Mouse (Mus musculus) cerebellum, adult (tissue): ENCODE data around the gene Pdhx.

ENCODE experiments used
- ATAC-seq: cut with Nextera tagmentation; 2 replicates; pipeline ENCODE4 v1.9.2; 2017; ENCODE audit warnings: mild to moderate bottlenecking, moderate library complexity, mixed read lengths; ENCODE audit not compliant: insufficient number of reproducible peaks, low FRiP score, low TSS enrichment

Gene Pdhx

DNA sequence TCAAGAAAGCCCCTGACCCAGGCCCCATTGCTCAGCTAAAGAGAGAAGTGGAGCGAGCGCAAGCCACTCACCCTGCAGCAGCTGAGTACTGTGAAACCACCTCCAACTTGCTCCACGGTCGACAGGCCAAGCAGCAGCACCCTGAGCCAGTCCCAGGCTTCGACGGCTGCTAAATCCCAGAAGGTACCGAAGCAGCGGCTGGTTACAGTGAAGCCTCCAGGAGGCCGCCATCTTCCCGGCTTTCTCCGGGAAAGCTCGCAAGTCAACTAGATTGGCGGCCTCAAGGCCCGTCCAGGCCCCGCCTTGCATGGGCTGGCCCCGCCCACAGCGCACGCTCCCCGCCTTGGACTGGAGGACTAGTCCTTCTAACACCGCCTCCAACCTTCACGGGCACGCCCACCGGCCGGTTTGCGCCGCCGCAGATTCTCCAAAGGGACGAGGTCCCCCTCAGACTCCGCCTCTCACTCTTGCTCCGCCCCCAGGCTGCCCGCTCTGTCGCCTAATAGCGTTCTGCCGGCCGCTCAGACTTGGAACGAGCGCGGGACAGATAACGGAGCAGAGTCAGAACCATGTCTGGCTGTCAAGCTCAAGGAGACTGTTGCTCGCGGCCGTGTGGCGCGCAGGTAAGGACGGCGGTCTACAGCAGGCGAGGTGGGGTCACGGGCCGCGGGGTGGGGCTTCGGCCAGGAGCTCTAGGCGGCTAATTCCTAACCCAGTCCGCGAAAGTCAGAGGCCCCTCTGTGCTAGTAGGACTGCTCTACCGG, at the start of gene Pdhx, which contains the start of gene Apip:
Gene Pdhx (minus strand): TSS at position 295 of the 764 bp plus-strand sequence.
Gene Apip (plus strand): TSS at position 457 of the 764 bp plus-strand sequence.
- ATAC-seq, result peak; percentile 96

DNA sequence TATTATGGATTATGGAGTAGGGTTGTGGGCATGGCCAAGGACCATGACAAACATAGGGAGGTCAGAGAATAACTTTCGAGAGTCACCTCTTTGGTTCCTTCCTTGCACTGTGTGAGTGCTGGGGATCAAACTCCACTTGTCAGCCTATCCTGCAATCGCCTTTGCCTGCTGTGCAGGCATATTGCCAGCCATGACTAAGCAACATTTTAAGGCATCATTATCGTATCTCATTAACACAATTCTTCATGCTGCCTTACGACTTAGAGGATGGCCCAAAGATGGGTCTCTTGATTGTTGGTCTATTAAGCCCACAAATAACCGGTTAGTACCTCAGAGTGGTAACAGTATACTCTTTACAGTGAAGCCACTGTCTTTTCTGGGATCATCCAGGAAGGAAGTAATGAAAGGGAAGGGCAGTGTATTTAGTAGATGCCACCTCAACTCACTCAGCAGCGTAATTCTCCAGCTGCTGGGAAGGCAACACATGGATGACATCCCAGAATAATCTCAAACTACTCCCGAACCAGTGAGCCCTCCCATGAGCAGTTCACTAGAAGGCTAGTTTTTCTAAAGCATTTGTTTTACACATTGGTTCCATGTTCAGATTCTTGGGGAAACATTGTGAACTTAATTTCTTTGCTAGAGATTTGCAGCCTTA, 46.0 kb upstream of the Pdhx start:
- no peak for ATAC-seq

DNA sequence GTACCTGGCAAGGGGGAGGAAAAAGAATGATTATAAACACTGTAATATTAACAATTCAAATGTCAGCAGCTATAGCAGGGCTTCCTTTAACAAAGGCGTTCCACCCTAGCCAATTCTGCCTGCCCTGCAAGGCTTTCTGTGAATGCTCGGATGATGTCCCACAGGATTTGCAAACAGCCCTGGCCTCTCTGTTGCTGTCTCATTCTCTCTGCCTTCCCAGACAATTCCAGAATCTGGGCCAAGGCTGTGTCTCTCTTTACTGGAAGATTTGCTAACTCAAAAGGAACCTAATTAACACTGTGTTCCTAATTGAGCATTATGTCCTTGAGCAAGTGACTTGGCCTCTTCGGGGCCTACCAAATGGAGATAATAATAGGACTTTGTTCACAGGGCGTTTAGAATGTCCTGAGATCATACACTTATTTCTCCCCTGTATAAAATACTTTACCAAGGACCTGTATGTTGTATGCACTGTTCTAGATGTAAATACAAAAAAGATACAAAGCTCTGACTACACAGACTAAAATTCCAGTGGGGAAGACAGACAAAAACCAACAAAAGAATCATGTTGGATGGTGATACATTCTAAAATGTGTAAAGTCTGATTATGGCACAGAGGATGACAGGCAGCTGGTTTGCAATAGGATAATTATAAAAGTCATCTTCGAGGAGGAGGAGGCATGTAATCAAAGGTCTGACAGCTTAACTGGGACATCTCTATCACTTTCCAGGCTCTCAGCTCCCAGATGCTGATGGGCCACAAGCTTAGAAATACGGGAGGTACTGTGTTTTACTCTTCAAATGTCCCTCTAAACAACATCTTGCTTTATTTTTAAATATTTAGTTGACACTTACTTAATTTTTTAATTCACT, 45.2 kb upstream of the Pdhx start:
- peak; percentile 45; the same call in 1 of the 2 replicates for ATAC-seq

DNA sequence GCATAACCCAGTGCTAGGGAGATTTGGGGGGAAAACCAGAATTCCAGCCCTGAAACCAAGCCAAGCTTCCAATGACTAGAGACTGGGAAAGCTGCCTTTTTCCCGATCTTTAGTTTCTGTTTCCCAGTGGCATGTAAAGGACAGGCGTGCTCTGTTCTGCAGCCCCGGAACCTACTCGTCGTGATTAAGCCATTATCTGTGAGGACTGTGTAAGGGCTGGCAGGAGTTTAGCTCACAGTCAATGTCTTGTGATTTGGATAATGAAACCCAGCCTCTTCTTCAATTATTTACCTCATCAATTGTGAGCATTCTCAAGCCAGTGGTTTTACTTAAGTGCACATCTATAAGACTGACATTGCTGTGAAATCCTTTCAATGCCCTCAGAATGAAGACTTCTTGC, 43.9 kb upstream of the Pdhx start:
- ATAC-seq, result no peak

DNA sequence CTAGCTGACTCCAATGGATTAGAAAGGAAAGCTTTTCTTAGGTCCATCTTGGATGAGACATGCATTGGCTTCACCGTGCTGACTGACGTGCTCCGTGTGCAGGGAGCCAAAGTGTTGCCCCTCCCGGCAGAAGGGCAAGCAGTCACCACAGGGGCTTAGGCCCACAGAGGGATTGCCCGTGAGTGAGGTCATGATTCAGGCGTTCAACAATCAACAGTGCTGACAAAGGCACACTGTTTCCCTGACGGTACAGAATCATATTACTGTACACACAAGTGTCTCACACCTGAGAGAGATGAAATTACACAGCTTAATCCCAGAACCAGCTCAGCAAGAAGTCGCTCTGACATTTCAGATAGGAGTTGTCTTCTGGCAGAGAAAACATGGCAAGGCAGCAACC, 38.4 kb upstream of the Pdhx start:
- ATAC-seq, result no peak

DNA sequence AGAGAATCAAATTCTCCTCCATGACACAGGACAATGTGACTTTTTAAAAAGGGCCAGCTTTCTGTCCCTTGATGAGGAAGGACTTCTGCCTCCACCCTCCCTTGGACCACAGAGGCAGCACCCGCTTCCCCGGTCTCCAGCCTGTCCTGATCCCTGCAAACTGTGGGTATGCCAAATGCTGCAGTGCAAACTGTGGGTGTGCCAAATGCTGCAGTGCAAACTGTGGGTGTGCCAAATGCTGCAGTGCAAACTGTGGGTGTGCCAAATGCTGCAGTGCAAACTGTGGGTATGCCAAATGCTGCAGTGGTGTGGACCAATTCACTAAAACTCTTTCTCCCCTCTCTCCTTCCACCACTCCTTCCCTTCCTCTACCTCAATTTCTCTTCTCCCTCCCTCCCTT, 32.9 kb upstream of the Pdhx start:
- ATAC-seq, result no peak

DNA sequence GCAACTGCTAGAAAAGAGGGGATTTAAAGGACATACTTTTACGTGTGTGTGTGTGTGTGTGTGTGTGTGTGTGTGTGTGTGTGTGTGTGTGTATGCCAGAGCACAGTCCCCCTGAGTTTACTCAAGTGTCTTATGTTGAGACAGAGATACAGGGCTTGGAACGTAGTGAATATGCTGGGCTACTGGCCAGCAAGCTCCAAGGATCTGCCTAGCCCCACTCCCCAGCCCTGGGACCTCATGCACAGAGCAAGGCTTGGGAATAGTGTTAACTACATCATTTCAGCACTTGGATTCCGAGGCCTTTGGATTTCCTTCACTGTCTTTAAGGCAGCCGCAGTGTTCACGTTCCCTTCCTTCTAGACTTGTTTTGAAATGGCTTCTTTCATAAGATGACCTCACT, 29.3 kb upstream of the Pdhx start:
- no peak for ATAC-seq

DNA sequence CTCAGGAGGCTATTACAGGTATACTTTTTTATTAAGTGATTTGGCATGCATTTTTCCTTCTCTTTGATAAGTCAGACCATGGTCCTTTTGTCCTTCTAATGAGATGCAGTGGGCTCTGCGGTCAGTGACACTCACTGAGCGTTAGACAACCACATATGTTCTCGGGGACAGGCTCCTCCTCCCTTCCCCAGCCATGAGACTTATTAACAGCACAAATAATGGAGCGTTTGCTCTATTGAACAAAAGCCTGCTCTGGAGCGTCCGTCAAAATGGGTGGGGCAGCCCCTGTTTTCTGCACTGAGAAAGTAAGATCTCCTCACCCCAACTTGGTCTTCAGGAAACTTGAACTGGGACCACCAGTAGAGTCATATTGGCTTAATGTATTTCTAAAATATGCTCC, 16.2 kb upstream of the Pdhx start:
- ATAC-seq, result no peak

DNA sequence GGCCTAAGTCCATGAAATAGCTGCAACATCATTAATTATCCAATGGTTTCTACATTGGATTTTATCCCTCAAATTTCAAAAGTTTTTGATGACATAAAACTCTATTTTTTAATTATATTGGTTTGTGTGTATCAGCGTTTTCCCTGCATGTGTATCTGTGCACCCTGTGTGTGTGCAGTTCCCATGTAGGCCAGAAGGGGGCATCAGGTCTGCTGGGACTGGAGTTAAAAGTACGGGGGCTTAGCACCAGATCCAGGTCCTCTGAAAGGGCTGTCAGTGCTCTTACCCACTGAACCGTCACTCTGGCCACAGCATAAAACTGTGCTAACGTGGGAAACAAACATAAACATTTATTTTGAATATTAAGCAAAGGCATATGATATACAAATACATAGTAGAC, 14.8 kb upstream of the Pdhx start:
- no peak for ATAC-seq

DNA sequence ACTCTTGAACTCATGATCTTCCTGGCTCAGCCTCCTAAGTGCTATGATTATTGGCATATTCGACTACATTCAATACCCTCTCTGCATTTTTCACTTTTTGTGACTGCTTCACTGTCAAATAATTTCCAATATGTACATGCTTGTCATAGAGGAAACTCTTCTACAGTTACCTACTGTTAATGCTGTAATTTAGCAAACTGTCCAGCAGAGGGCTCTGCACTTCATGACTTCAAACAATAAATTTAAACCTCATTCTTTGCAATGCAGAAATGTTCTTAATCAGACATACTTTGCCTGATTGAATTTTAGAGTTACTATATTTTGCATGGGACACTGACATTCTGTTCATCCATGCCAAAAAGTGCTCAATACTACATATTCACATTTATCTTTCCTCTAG, 13.1 kb upstream of the Pdhx start:
- no peak for ATAC-seq

DNA sequence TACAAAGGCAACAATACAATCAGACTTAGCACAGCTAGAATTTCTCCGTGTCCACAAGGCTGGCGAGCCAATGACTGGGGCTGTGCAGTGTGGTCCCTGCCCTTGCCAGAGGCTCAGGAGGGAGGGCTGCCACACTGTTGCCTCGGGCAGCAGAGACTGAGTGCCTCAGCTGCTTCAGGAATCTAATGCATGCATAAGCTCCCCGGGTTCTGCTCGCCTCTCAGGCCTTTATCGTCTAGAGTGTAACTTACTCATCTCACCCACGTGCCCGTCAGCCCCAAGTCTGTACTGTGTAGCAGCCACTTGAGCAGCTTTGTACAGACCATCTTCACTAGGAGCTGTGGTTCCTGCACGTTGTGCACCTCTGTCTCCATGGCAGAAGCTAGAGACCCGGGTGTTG, 12.3 kb upstream of the Pdhx start:
- ATAC-seq, result no peak

DNA sequence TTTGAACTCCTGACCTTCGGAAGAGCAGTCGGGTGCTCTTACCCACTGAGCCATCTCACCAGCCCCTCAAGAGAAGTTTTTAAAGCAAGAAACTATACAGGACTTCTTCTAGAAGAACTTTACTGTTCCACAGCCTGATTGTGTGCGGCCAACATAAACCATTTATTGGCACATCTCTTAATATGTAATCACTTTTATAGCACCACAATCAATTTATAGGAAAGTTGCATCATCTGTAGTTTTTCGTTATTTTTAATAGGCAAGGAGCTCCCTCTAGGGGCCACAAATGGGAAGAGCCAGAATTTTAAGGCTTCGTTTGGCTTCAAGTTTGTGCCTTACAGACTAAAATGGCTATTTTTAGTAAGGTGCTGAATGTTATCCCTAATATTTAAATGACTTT, 11.1 kb upstream of the Pdhx start:
- ATAC-seq, result no peak

DNA sequence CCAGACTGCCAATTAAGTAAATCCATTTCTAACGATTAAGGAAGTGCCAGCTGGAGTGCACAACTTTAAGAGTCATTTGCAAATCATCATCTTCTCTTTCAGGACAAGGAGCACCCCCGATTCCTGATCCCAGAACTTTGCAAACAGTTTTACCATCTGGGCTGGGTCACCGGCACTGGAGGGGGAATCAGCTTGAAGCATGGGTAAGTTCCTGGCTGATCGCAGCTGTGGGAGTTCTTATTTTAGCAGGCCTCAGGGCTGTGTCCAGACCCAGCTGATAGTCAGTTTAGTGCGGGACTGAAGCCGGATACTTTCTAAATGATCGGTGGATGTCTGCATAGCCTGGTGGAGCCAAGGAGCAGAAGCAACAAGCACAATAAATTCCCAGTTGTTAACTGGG, 9.5 kb upstream of the Pdhx start:
- ATAC-seq, result no peak

DNA sequence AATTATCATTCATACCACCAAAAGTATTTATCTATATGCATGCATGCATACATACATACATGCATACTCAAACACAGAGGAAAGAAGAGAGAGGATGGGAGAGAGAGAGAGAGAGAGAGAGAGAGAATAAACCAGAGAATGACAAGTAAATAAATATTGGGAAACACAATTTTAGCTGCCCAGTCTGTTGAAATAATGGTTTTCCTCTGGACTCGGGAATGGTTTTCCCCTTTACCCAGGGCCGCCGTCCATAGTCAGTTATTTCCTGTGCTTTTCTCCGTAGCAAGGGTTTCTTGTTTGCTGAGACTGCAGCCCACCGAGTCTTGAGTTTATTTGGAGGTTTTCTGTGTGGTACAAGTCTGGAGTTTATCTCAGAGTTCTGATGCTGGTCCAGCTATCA, 8.4 kb upstream of the Pdhx start:
- ATAC-seq, result no peak

DNA sequence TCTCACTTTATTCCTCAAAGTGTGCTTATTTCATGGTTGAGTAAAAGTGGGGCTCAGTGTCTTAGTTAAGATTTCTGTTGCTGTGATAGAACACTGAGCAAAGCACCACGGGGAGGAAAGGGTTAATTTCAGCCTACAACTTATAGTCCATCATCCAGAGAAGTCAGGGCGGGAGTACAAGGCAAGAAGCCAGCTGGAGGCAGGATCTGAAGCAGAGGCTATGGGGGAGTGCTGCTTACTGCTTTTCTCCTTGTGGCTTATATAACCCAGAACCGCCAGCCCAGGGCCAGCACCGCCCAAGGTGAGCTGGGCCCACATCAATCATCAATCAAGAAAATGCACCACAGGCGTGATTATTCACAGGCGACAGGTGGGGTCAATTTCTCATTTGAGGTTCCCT, 7.8 kb upstream of the Pdhx start:
- ATAC-seq, result no peak

DNA sequence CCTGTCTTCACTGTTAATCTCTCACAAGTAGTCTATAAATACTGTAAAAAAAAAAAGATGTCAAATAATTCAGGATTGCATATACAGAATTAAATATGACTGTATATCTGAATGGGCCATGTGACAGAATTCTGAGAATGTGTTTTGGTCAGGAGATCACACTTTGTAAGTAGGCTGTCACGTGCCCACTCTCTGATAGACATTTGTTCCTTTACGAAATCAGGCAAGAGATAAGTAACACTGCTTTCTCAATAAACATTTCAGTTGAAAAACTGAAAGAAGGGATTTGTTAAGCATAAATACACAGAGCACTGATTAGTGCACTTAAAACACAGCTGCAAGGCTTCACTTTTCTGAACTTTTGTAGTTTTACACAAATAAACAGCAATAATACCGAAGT, 2.7 kb downstream of the Pdhx start:
- ATAC-seq, result no peak

DNA sequence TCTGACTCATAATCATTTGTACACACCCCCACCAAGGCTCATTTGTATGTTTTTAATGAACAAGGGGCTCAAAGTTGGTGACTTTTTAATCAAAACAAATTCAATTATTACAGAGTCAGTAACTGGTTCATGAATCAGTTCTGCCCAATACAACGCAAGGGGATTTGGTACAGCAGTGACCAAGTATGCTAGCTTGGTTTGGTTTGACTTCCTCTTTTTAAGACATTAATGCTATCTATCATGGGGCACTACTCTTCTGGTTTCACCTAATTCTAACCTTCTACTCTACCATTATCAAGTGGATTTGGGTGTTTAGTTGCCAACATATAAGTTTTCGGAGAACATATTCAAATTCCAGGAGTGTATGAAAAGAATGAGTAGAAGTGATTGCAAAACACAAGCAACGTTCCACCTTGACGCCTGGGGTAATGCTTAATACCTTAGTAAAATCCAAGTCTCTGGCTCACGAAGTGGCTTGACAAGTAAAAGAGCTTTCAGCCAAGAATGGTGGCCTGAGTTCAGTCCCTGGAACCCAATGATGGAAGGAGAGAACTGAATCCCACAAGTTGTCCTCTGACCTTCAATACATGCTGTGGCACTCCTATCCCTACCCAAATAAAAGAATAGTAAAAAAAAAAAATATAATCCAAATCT, 3.4 kb downstream of the Pdhx start:
- ATAC-seq, result no peak

DNA sequence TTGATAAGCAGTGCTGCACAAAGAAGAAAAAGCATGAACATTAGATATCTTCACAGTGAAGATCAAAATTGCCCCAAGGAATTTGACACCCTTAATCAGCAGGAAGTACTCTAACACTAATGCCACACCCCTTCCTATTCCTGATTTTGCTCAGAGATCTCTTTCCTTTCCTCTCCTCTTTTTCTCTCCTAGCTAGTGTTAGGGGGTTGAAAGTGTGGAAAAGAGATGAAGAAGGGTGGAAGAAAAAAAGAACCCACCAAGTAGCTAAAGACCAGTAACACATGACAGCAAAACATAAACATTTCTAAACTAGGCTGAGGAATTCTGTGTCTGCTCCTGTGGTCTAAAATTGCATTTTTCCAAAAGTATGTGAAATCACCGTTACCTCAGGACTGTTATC, 4.7 kb downstream of the Pdhx start:
- ATAC-seq, result no peak

DNA sequence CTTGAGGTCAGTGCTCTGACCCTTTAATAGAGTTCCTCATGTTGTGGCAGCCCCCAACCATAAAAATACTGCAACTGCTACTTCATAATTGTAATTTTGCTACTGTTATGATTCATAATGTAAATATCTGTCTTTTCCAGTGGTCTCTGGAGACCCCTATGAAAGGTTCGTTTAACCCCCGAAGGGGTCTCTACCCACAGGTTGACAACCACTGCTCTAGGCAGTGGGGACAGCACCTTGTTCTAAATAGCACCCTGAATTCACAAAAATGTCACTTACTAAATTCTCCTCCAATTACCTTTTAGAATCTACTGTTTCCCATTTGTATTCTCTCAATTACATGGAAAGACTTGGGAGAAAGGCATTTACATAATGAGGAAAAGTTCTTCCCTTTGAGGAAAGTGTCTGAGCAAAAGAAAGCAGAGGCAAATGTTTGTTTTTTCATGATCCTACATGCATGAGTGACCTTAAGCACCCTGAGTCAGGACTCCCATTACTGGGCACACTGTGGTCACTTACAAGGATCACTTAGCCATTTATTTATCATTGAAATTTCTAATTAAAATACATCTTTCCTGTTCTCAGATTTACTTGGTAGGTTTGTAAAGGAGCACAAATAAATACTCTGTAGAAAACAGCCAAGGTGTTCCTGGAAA, 5.6 kb downstream of the Pdhx start:
- ATAC-seq, result no peak
